Mouse (Mus musculus) stomach, postnatal 0 days (tissue): Measurements from ENCODE around the gene Ms4a3.

Source experiments
- CTCF ChIP-seq: IDR thresholded peaks from 2 replicates; pipeline ENCODE4 v1.5.1; 2016; ENCODE audit warnings: antibody characterized with exemption, low read depth, mild to moderate bottlenecking, moderate library complexity
- EP300 ChIP-seq: optimal IDR thresholded peaks from 2 replicates; pipeline ENCODE3; 2016; ENCODE audit warnings: antibody characterized with exemption

- TF ChIP-seq EP300 (no peak), CTCF (no peak)
Measured at GRCm38 (mm10) chr19:11625231-11625630, 15.4 kb downstream of the Ms4a3 start.
